Mouse (Mus musculus) midbrain, postnatal 0 days (tissue): Measurements from ENCODE around the gene Gpc1. TPM values are rescaled to one million over a fixed set of nuclear protein-coding genes. Genes with fewer than 3 reads are reported as not detected.

Experiments
- ATAC-seq: fragments of 200-750 bp; cut with Nextera tagmentation; 2 replicates; pipeline ENCODE4 v1.8.0; 2017; ENCODE audit warnings: moderate number of reproducible peaks, mild to moderate bottlenecking, moderate TSS enrichment, moderate library complexity; ENCODE audit not compliant: low FRiP score
- DNase-seq: peaks from one replicate; pipeline ENCODE4 v3.0.0-alpha.2; 2015; ENCODE audit warnings: low spot score
- H3K27ac ChIP-seq: fragments of 300-500 bp; sonication (generic); 2 replicates; pipeline ENCODE4 v1.5.1; 2014; ENCODE audit warnings: low read depth, mild to moderate bottlenecking, low read length, mixed read lengths
- H3K27me3 ChIP-seq: fragments of 300-500 bp; sonication (generic); 2 replicates; pipeline ENCODE4 v1.6.1; 2014; ENCODE audit warnings: low read length, control low read depth, mixed read lengths; ENCODE audit not compliant: insufficient read depth
- H3K36me3 ChIP-seq: fragments of 300-500 bp; sonication (generic); 2 replicates; pipeline ENCODE4 v1.6.1; 2014; ENCODE audit warnings: low read length, control low read depth, mixed read lengths; ENCODE audit not compliant: insufficient read depth
- H3K4me1 ChIP-seq: fragments of 300-500 bp; sonication (generic); 2 replicates; pipeline ENCODE4 v1.6.1; 2014; ENCODE audit warnings: mild to moderate bottlenecking, control low read depth, antibody characterized with exemption, low read length, mixed read lengths; ENCODE audit not compliant: insufficient read depth
- H3K4me2 ChIP-seq: fragments of 300-500 bp; sonication (generic); 2 replicates; pipeline ENCODE4 v1.6.1; 2014; ENCODE audit warnings: low read depth, mild to moderate bottlenecking, low read length, mixed read lengths; ENCODE audit not compliant: poor library complexity, severe bottlenecking
- H3K4me3 ChIP-seq: fragments of 300-500 bp; sonication (generic); 2 replicates; pipeline ENCODE4 v1.5.1; 2014; ENCODE audit warnings: low read depth, mild to moderate bottlenecking, low read length, moderate library complexity
- H3K9ac ChIP-seq: fragments of 300-500 bp; sonication (generic); replicated peaks from 2 replicates; pipeline ENCODE4 v1.6.1; 2014; ENCODE audit warnings: mild to moderate bottlenecking, low read length, moderate library complexity, mixed read lengths; ENCODE audit not compliant: poor library complexity, severe bottlenecking
- H3K9me3 ChIP-seq: fragments of 300-500 bp; sonication (generic); 2 replicates; pipeline ENCODE4 v1.6.1; 2016; ENCODE audit warnings: low read length, control low read depth
- CTCF ChIP-seq: IDR thresholded peaks from 2 replicates; pipeline ENCODE4 v1.5.1; 2016; ENCODE audit warnings: antibody characterized with exemption, mild to moderate bottlenecking
- WGBS: fragments of 180-500 bp; shearing (Covaris S2); extraction: QIAGEN DNeasy Blood & Tissue Kit; methylation state at CpG from one replicate; pipeline ENCODE4 v1.1.7; 2014; 5-methylcytosine and 5-hydroxymethylcytosine counted together
- polyA plus RNA-seq: library from polyadenylated mRNA; unstranded; fragments of >200 nt; fragmentation: Nextera tagmentation; extraction: Ambion mirVana; gene quantifications from 2 replicates; pipeline ENCODE4 v1.2.1, GENCODE M21; 2015
- total RNA-seq: library from RNA; depleted of rRNA; stranded (reverse); fragments of >200 nt; gene quantifications from 2 replicates; pipeline ENCODE4 v1.2.3, GENCODE M21; 2014

Gpc1 gene
- total and polyA plus RNA-seq, 2 experiments from 2014 or later: 53.3 to 151 TPM

DNA sequence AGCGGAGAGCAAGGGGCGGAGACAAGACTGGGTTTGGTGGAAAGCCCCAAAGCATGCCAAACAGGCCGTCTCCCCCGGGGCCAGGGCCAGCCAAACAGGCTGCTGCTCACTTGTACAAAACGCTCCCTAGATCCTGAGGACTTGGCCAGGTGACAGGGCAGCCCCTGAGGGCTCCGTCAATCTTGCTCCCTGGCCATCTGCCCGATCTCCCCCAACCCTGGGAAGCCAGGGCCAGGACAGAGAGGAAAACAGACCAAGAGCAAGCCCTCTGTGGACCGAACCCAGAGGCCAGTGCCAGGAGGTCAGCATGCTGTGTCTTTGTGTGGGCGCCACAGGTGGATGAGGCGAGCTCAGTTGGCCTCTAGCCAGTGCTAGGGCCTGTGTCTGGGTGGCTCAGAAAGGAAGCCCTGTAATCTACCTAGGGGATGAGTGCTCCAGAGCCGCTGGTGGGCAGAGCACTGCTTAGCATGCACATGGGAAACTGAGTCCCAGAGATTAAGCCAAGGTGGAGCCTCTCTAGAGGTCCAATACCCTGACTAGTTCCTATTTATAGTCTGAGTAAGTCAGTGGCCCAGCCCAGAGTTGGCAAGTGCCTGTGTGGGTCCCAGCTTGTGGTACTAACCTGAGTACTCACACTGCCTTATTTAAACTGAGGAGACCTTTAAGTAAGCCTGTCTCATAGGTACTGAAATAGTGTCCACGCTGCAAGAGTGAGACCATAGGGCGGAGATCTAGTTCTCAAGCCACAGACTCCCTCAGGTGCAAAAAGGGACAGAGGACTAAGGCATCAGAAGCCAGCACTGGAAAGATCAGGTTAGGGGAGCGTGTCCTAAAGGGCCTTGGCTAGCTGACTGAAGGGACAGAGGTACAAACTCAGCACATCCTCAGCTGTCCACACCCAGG is 6.7 kb downstream of the Gpc1 start:
- H3K36me3 ChIP-seq: peaks cover 7% of the 10 kb centered on the region
- no peak overlapping the region for H3K27ac ChIP-seq
- H3K9ac ChIP-seq: no peak overlapping the region
- H3K4me3 ChIP-seq: no peak overlapping the region
- no peaks in the 10 kb centered on the region for H3K27me3 ChIP-seq
- no peak overlapping the region for H3K4me2 ChIP-seq
- DNase-seq: peak; percentile 83
- 64% methylated on average over 14 of the region's 14 CpGs for WGBS
- no peaks in the 10 kb centered on the region for H3K9me3 ChIP-seq
- H3K4me1 ChIP-seq: peaks cover 7% of the 10 kb centered on the region; the same call in 1 of the 2 replicates
- TF ChIP-seq CTCF: no peak
- no peak for ATAC-seq

- Histone ChIP-seq H3K36me3 (peaks cover 7% of the 10 kb centered on the region), H3K27ac (no peak overlapping the region), H3K4me3 (no peak overlapping the region), H3K27me3 (no peaks in the 10 kb centered on the region), H3K4me1 (no peaks in the 10 kb centered on the region), H3K9ac (0 out of 2 replicates have a peak overlapping the region, but pooled peaks have one; percentile 29), H3K4me2 (no peak overlapping the region), H3K9me3 (no peaks in the 10 kb centered on the region)
- no peak for DNase-seq
- WGBS: 77% methylated on average over 7 of the region's 7 CpGs
- no peak for ATAC-seq
- no peak for TF ChIP-seq CTCF
These were observed 7.8 kb downstream of the Gpc1 start for GRCm38 (mm10) chr1:92839211-92839610.

DNA sequence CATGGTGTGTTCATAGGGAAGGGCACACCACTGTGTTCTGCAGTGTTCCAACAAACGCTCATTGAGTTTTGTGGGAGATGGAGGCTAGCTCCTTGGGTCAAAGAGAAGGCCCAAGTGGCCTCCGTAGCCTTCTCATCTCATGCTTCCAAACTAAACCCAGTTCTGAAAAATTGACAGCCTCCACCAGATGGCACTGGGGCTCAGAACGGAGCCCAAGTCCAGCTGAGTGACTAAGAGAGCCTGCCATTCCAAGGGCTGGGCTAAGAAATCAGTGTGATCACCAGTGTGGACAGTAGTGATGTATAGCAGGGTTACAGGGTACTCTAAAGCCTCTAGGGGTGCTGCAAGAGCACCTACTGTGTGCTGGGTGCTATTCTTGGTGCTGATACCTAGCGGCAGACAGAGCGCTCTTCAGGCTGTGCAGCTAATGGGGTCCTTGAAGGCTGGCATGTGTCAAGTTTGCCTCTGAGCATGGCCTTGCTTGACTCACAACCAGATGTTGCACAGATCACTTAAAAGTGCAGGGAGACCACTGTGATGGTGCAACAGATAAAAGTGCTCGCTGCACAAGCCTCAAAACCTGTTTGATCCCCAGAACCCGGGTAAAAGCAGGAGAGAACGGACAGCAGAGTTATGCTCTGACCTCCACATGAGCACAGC is 8.9 kb downstream of the Gpc1 start:
- no peaks in the 10 kb centered on the region for H3K4me1 ChIP-seq
- TF ChIP-seq CTCF: peak; percentile 76
- no peak overlapping the region for H3K9ac ChIP-seq
- H3K27ac ChIP-seq: no peak overlapping the region
- ATAC-seq (peak; percentile 50; the same call in 1 of the 2 replicates), DNase-seq (no peak)
- peaks cover 5% of the 10 kb centered on the region for H3K36me3 ChIP-seq
- no peaks in the 10 kb centered on the region for H3K27me3 ChIP-seq
- no peaks in the 10 kb centered on the region for H3K9me3 ChIP-seq
- H3K4me2 ChIP-seq: no peak overlapping the region
- 79% methylated on average over 8 of the region's 8 CpGs for WGBS
- H3K4me3 ChIP-seq: no peak overlapping the region

DNA sequence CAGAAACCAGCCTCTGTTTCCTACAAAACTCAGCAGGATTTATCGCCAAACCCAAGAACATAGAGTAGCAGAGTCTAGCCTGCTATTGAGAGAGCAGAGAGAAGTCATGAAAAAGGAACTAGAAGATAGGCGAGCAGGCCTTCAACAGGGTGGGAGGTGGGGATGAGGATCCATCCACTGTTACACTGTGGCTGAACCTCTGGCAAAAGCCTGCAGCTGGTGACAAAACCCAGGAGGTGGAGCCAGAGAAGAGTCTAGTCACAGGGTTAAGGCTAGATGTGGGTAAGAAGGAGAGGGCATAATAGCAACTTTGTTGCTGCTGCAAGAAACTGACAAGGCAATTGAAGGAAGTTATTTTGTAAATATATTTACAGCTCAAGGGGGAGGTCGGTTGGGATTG is 10.0 kb downstream of the Gpc1 start:
- 71% methylated on average over 3 of the region's 3 CpGs for WGBS
- H3K9me3 ChIP-seq: no peaks in the 10 kb centered on the region
- no peak overlapping the region for H3K4me2 ChIP-seq
- no peaks in the 10 kb centered on the region for H3K27me3 ChIP-seq
- H3K27ac ChIP-seq: no peak overlapping the region
- H3K36me3 ChIP-seq: peaks cover 2% of the 10 kb centered on the region; the same call in 1 of the 2 replicates
- H3K4me3 ChIP-seq: no peak overlapping the region
- no peak for ATAC-seq
- no peak for DNase-seq
- H3K9ac ChIP-seq: no peak overlapping the region
- no peaks in the 10 kb centered on the region for H3K4me1 ChIP-seq
- TF ChIP-seq CTCF: peak; percentile 30

DNA sequence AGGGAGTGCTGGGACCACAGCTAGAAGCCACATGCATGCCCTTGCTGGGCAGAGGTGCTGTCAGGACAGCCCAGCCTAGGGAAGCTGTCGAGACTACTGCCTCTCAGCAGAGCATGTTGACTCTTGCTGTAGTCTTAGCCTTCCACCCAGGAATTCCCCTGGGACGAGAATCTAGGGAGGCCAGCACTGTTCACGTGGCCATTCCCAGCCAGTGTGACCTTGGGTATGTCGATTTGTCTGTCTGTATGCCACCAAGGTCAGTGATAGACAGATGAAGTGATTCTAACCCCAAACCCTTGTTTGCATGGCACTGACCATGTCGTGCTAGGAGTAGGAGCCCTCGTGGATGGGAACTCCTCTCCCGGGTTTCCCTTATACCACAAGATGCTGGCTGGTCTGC is 14.4 kb downstream of the Gpc1 start:
- ATAC-seq (no peak), DNase-seq (no peak)
- no peak overlapping the region for H3K9ac ChIP-seq
- peaks cover 4% of the 10 kb centered on the region for H3K4me1 ChIP-seq
- no peak overlapping the region for H3K27ac ChIP-seq
- no peaks in the 10 kb centered on the region for H3K9me3 ChIP-seq
- TF ChIP-seq CTCF: no peak
- no peak overlapping the region for H3K4me2 ChIP-seq
- H3K27me3 ChIP-seq: no peaks in the 10 kb centered on the region
- no peak overlapping the region for H3K4me3 ChIP-seq
- no peaks in the 10 kb centered on the region for H3K36me3 ChIP-seq
- 87% methylated on average over 7 of the region's 7 CpGs for WGBS
